In the genomic region with DNA sequence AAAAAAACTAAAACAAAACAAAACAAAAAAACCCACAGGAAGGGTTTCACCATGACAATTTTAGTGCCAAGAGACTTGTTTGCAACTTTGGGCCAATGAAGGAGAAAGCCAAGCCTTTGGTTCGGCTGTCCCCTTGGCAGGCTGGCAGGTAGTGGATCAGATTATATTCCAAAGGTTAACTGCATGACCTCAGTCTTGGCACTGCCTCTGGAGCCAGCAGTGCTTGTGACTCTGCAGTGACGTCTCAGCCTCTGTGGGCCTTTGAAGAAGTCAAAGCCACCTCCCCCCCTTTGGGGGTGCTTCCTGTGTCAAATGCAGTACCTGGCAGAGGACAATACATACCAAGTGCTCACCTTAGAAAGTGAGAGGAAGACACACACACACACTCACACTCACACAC, we compare ENCODE assay signal across 9 mouse cellular contexts. TPM values are rescaled to one million over a fixed set of nuclear protein-coding genes. Genes with fewer than 3 reads are reported as not detected.
DNase-seq lines count a peak whose midpoint lies in the region; ATAC-seq and TF ChIP-seq lines count a peak whose summit lies in the region.
"Had no signal": no experiment of that assay in that cellular context is flagged by ENCODE, and none has a peak within 500 bp of the region (broad histone marks: within the 10 kb centered on the region; RNA-seq: fewer than 3 reads in every experiment).

No protein-coding gene starts in this region.

- no peaks in the 10 kb centered on the region for H3K36me3 ChIP-seq in lung, embryonic 16.5 days (ENCODE audit: control insufficient read depth, insufficient read depth, low read length)

- no peaks in the 10 kb centered on the region for H3K9me3 ChIP-seq in lung, embryonic 16.5 days (ENCODE audit: control insufficient read depth, low read length)

- peak overlapping the region; percentile 80 for H3K27ac ChIP-seq in gastrocnemius, adult 2 months
- H3K27ac ChIP-seq in lung, embryonic 16.5 days (ENCODE audit: low read length): peak overlapping the region; percentile 81

- no peak overlapping the region for H3K4me3 ChIP-seq in gastrocnemius, adult 2 months
- H3K4me3 ChIP-seq in lung, embryonic 16.5 days (ENCODE audit: low read length): no peak overlapping the region
- H3K4me3 ChIP-seq: erythroblast, embryonic 14.5 days had no signal

- no peak for TF ChIP-seq CTCF in gastrocnemius, adult 2 months (IDR thresholded peaks at IDR 0.05)

- DNase-seq in 3134 (ENCODE audit: extremely low read depth, insufficient read length, low spot score): peak; percentile 67
- DNase-seq in CD4-positive, CD25-positive, alpha-beta regulatory T cell, adult 2 months (ENCODE audit: low read depth, low spot score): peak; percentile 63
- DNase-seq in gastrocnemius, adult 2 months: peak; percentile 89
- DNase-seq in embryo, embryonic 10.5 days (ENCODE audit: low spot score): no peak
- DNase-seq in layer of hippocampus, postnatal 25 days (ENCODE audit: extremely low spot score in 1 of 2, low spot score in 1 of 2): no peak
- no peak for DNase-seq in ovary, postnatal 10 days (ENCODE audit: low spot score)
- DNase-seq in embryo, embryonic 9.5 days (ENCODE audit: extremely low spot score): no peak

- peaks cover 78% of the 10 kb centered on the region for H3K4me1 ChIP-seq in lung, embryonic 16.5 days (replicated peaks; ENCODE audit: control insufficient read depth, insufficient read depth, low read length)

- intact Hi-C loops in gastrocnemius, adult 2 months (cut with DNase I): no loop called here

- ATAC-seq in lung, embryonic 16.5 days (ENCODE audit: low read depth): no peak

- H3K4me2 ChIP-seq in lung, embryonic 16.5 days (ENCODE audit: low read depth, low read length): no peak overlapping the region

- H3K27me3 ChIP-seq in lung, embryonic 16.5 days (ENCODE audit: control insufficient read depth, insufficient read depth, low read depth, low read length): no peaks in the 10 kb centered on the region

- 41% methylated on average over 2 of the region's 2 CpGs for WGBS in lung, embryonic 16.5 days

- H3K9ac ChIP-seq in lung, embryonic 16.5 days (ENCODE audit: low read length): no peak overlapping the region; the same call in 1 of the 2 replicates

RNA-seq across cellular contexts. Expression of a gene that starts 20.6 kb away (rescaled TPM):
- 100 to 1,000 TPM in 1 of 2 experiments, 10 to 100 TPM in 1; 86.0 to 103 TPM for total RNA-seq in gastrocnemius, adult 2 months (2021)
- 15.3 and 15.7 TPM in 2 replicates for polyA plus RNA-seq in lung, embryonic 16.5 days (2015; fragmentation: Nextera tagmentation; extraction: Ambion mirVana)
- 100 to 1,000 TPM; 120 to 134 TPM for total RNA-seq in layer of hippocampus, postnatal 25 days (2021)

Comparison
In these comparisons a context has a peak if more than half of its experiments do, and no peak if none do; other contexts are left out.
1. DNase-seq: peak in 3134 (single experiment), CD4-positive, CD25-positive, alpha-beta regulatory T cell, adult 2 months (single experiment) and gastrocnemius, adult 2 months (single experiment); none in embryo, embryonic 10.5 days (single experiment), layer of hippocampus, postnatal 25 days (0 of 2), ovary, postnatal 10 days (single experiment) and embryo, embryonic 9.5 days (single experiment).